Mouse (Mus musculus) heart, embryonic 10.5 days (tissue): ENCODE measurements around the gene Skil. TPM values are rescaled to one million over a fixed set of nuclear protein-coding genes. Genes with fewer than 3 reads are reported as not detected.
A peak's percentile ranks its signal among the peaks of the same experiment; 100 is the strongest.

ENCODE experiments used
- DNase-seq: peaks from one replicate; pipeline ENCODE4 v3.0.0-alpha.2; 2017; ENCODE audit warnings: low spot score
- H3K27ac ChIP-seq: fragments of 300-500 bp; sonication (generic); 2 replicates; pipeline ENCODE4 v1.5.1; 2016; ENCODE audit warnings: mild to moderate bottlenecking
- H3K27me3 ChIP-seq: fragments of 300-500 bp; sonication (generic); 2 replicates; pipeline ENCODE4 v1.6.1; 2016; ENCODE audit warnings: mild to moderate bottlenecking; ENCODE audit not compliant: poor library complexity, insufficient read depth, severe bottlenecking
- H3K36me3 ChIP-seq: fragments of 300-500 bp; sonication (generic); 2 replicates; pipeline ENCODE4 v1.6.1; 2016; ENCODE audit warnings: mild to moderate bottlenecking, moderate library complexity
- H3K4me1 ChIP-seq: fragments of 300-500 bp; sonication (generic); 2 replicates; pipeline ENCODE4 v1.6.1; 2016; ENCODE audit warnings: mild to moderate bottlenecking
- H3K4me3 ChIP-seq: fragments of 300-500 bp; sonication (generic); 2 replicates; pipeline ENCODE4 v1.5.1; 2016; ENCODE audit warnings: mild to moderate bottlenecking, moderate library complexity
- H3K9me3 ChIP-seq: fragments of 300-500 bp; sonication (generic); 2 replicates; pipeline ENCODE4 v1.6.1; 2016; ENCODE audit warnings: mild to moderate bottlenecking, moderate library complexity
- WGBS: fragments of 180-500 bp; shearing (Covaris S2); methylation state at CpG from one replicate; pipeline ENCODE4 v1.1.7; 2016; 5-methylcytosine and 5-hydroxymethylcytosine counted together
- polyA plus RNA-seq: library from polyadenylated mRNA; unstranded; fragments of >200 nt; fragmentation: Nextera tagmentation; extraction: Ambion mirVana; gene quantifications from 2 replicates; pipeline ENCODE4 v1.2.1, GENCODE M21; 2016

The Skil gene
- polyA plus RNA-seq, 1 experiment from 2014 or later: 22.0 TPM

- Histone ChIP-seq H3K4me3 (no peak overlapping the region), H3K27ac (no peak overlapping the region), H3K36me3 (no peaks in the 10 kb centered on the region), H3K9me3 (no peaks in the 10 kb centered on the region), H3K27me3 (peaks cover 42% of the 10 kb centered on the region), H3K4me1 (peaks cover 10% of the 10 kb centered on the region)
- peak; percentile 87 for DNase-seq
- 14% methylated on average over 14 of the region's 14 CpGs for WGBS
Observed at GRCm38 (mm10) chr3:31145641-31146290, 50.9 kb downstream of the Skil start.

GRCm38 (mm10) chr3:31148595-31148994 is 53.7 kb downstream of the Skil start:
- Histone ChIP-seq H3K4me3 (no peak overlapping the region), H3K36me3 (no peaks in the 10 kb centered on the region), H3K9me3 (no peaks in the 10 kb centered on the region), H3K4me1 (peaks cover 10% of the 10 kb centered on the region), H3K27me3 (peaks cover 48% of the 10 kb centered on the region), H3K27ac (no peak overlapping the region)
- no peak for DNase-seq
- WGBS: 60% methylated on average over 7 of the region's 7 CpGs

DNA sequence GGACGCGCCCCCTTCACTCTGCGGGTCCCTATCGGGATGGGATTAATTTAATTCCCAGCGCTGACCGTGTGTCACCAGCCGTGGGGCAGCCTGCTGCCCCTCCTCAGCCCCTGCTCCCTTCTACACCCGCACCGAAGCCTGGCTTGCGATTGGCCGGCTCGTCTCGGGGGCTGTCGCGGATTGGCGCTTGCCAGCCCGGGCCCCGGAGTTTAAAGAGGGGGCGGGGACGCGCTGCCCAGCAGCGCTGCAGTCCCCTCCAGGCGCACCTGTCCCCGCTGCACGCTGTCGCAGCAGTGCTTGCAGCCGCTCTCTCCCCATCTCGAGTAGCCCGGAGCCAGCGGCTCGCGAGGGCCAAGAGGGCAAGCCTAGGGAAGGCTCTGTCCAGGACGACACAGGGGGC is 54.8 kb downstream of the Skil start, which contains the start of gene Cldn11:
Cldn11 (plus strand) TSS at position 215 of the 400 bp plus-strand sequence.
- peak; percentile 87 for DNase-seq
- Histone ChIP-seq H3K9me3 (no peaks in the 10 kb centered on the region), H3K36me3 (no peaks in the 10 kb centered on the region), H3K27me3 (peaks cover 48% of the 10 kb centered on the region), H3K27ac (no peak within 1 kb of the TSS), H3K4me1 (peaks cover 10% of the 10 kb centered on the region), H3K4me3 (peak within 1 kb of the TSS; percentile 58)
- 0% methylated on average over 33 of the region's 33 CpGs for WGBS

- Histone ChIP-seq H3K9me3 (no peaks in the 10 kb centered on the region), H3K27me3 (peaks cover 40% of the 10 kb centered on the region), H3K4me1 (peaks cover 10% of the 10 kb centered on the region), H3K27ac (no peak overlapping the region), H3K36me3 (no peaks in the 10 kb centered on the region), H3K4me3 (no peak overlapping the region)
- no peak for DNase-seq
- 66% methylated on average over 6 of the region's 6 CpGs for WGBS
Observed at GRCm38 (mm10) chr3:31152108-31152507, 57.2 kb downstream of the Skil start.

DNA sequence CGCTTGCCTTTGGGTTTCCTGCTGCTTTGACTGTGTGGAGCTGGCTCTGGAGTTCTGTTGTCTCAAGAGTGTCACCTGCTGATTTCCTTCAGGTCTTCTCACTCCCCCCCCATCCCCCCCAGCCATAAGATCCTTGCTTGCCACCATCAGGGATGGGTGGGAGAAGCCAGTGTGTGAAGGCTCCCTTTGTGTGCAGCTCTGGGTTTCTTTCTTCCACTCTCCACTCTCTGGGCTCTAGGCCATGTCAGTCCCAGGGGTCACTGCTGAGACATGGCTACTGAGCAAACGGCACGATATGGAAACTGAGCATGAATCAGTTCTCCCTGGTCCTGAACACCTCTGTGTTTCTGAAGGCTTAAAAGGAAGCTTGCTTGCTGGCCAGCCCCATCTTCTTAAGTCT is 61.3 kb downstream of the Skil start:
- no peak for DNase-seq
- WGBS: 73% methylated on average over 3 of the region's 3 CpGs
- H3K4me1 ChIP-seq: no peaks in the 10 kb centered on the region
- H3K9me3 ChIP-seq: no peaks in the 10 kb centered on the region
- H3K27me3 ChIP-seq: peaks cover 3% of the 10 kb centered on the region
- no peak overlapping the region for H3K27ac ChIP-seq
- no peak overlapping the region for H3K4me3 ChIP-seq
- no peaks in the 10 kb centered on the region for H3K36me3 ChIP-seq

DNA sequence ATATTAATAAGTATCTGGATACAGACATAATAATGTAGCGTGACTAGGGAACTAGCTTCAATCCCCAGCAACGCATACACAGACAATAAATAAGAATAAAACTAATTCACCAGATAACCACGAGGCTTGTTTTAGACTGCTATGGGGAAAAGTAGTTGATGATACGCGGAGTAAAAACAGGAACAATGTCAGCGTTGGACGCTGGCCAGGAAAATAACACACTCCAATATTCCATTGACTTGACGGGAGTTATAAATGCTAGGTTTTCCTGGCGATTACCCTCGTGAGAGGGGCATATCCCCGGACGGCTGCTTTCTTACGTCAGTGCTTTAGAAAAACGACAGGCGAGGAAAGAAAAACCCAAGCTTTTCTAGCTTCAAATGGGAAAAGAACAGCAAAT is 62.9 kb downstream of the Skil start:
- 79% methylated on average over 15 of the region's 15 CpGs for WGBS
- Histone ChIP-seq H3K27me3 (no peaks in the 10 kb centered on the region; the same call in 1 of the 2 replicates), H3K9me3 (no peaks in the 10 kb centered on the region), H3K4me1 (no peaks in the 10 kb centered on the region), H3K36me3 (no peaks in the 10 kb centered on the region), H3K27ac (no peak overlapping the region), H3K4me3 (no peak overlapping the region)
- DNase-seq: no peak

DNA sequence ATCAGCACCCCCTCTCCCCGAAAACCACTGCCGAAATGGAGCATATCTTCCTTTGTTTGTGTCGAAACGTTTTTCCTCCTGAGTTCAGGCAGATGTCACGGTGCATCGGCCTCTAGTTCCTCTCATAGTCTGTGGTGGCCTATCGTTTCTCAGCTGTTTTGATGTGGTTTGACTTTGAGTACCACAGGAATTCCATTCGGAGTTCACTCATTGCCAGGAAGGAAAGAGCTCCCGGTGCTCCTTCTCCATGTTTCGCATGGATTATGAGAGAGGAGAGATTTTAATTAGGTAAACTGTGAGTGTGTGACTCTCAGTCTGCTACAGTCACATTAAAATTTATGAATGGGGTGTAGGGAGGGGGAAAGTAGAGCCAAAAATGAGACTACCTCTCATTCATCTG is 65.2 kb downstream of the Skil start:
- no peak overlapping the region for H3K27ac ChIP-seq
- H3K9me3 ChIP-seq: no peaks in the 10 kb centered on the region
- no peaks in the 10 kb centered on the region for H3K36me3 ChIP-seq
- H3K4me3 ChIP-seq: no peak overlapping the region
- WGBS: 83% methylated on average over 10 of the region's 10 CpGs
- no peak for DNase-seq
- no peaks in the 10 kb centered on the region; the same call in 1 of the 2 replicates for H3K27me3 ChIP-seq
- no peaks in the 10 kb centered on the region for H3K4me1 ChIP-seq

DNA sequence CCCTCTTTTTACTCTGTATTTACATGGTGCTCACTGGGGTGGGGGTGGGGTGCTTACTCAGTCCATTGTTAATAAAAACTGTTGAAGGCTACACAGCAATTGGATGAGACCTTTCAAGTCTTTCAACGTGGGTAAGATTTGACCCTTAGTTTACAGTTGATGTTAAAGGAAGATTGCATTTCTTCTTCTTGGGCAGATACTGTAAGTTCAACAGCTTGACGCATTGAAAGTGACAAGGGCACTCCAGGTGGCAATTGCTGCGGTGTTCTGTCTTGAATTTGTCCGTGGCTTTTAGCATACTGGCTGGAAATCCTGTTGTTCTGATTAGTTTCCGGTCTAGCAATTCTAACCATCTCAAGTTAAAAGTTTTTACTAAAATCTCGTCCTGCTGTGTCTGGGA is 66.5 kb downstream of the Skil start:
- DNase-seq: no peak
- no peaks in the 10 kb centered on the region for H3K27me3 ChIP-seq
- no peaks in the 10 kb centered on the region for H3K9me3 ChIP-seq
- no peak overlapping the region for H3K27ac ChIP-seq
- H3K4me3 ChIP-seq: no peak overlapping the region
- H3K36me3 ChIP-seq: no peaks in the 10 kb centered on the region
- WGBS: 47% methylated on average over 6 of the region's 6 CpGs
- H3K4me1 ChIP-seq: no peaks in the 10 kb centered on the region

GRCm38 (mm10) chr3:31162860-31163259 is 68.0 kb downstream of the Skil start:
- H3K27ac ChIP-seq: no peak overlapping the region
- WGBS: 85% methylated on average over 14 of the region's 14 CpGs
- no peak overlapping the region for H3K4me3 ChIP-seq
- no peaks in the 10 kb centered on the region for H3K36me3 ChIP-seq
- no peaks in the 10 kb centered on the region for H3K4me1 ChIP-seq
- DNase-seq: peak; percentile 70
- no peaks in the 10 kb centered on the region for H3K27me3 ChIP-seq
- H3K9me3 ChIP-seq: no peaks in the 10 kb centered on the region

- peak; percentile 43 for DNase-seq
- WGBS: 74% methylated on average over 3 of the region's 3 CpGs
- no peaks in the 10 kb centered on the region for H3K9me3 ChIP-seq
Observed at GRCm38 (mm10) chr3:31165803-31166202, 70.9 kb downstream of the Skil start.

DNA sequence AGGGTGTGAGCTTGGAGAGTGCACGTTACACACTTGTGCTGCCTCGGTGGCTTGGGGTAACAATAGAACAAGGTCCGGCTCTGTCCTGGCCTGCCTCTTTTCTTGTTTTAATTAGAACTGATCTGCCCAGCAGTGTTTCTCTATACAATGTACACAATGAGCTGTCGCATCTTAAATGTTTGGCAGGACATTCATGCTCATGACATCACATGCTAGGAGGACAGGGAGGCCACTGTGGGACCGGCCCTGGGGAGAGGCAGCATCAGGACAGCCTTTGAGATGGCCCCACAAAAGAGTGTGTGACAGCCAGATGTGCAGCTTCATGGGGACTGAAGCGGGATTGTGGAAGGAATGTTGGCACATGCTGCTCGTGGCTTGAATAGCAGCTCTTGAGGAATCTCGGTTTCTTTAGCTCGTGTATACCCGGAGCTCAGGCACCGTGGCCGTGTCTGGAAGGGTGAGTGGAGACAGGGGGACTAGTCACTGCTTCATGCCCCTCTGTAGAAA is 71.6 kb downstream of the Skil start:
- Histone ChIP-seq H3K36me3 (no peaks in the 10 kb centered on the region), H3K9me3 (no peaks in the 10 kb centered on the region), H3K4me1 (no peaks in the 10 kb centered on the region), H3K4me3 (no peak overlapping the region), H3K27me3 (no peaks in the 10 kb centered on the region), H3K27ac (no peak overlapping the region)
- DNase-seq: no peak
- 78% methylated on average over 12 of the region's 12 CpGs for WGBS

More at GRCm38 (mm10) chr3:31165803-31166202, 70.9 kb downstream of the Skil start:
- no peaks in the 10 kb centered on the region for H3K36me3 ChIP-seq
- no peak overlapping the region for H3K4me3 ChIP-seq
- H3K4me1 ChIP-seq: no peaks in the 10 kb centered on the region
- H3K27ac ChIP-seq: no peak overlapping the region
- H3K27me3 ChIP-seq: no peaks in the 10 kb centered on the region
